Mouse (Mus musculus): ENCODE measurements at regions not wholly inside any gene's neighbourhood (a gene's known extent, or its start where the extent isn't known, plus 50 kb on each side); places are given as distances from the start of the nearest gene placed in this dataset.

DNA sequence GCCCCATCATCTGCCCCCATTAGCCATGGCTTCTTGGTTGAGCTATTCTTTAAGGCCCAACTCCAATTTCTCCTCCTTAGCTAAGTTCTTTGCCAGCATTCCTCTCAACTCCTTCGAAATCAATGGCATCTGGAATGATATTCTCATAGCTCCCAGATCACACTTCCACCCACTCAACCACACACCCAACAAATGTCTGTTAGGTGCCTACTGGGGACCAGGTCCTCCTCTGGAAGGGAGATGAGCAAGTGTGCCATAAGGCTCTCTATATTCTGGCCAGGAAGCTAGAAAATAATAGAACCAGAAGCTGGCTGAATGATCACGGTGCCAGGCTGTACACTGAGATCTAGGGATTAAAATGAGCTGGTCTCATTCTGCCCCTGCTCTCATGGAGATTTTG is 161.6 kb downstream of the Hibadh start:
- no peak for DNase-seq (ENCODE audit: extremely low spot score, low spot score)

DNA sequence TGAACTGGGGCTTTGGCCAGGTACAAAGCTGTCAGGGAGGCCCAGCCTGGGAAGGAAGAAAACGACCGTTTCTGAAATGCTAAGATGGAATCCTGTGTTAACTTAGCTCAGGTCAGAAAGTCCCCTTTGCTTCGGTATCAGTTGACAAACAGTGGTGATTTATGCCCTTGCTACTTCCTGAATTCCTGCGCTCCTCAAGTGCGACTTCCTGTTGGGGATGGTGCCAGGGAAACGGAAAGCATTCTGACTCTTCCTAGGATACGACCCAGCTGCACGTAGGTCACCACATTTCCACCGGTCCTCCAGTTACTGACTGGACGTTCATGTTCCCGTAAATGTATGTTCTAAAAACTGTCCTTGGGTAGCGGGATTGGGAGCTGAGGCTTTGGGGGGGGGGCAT is 161.0 kb downstream of the Hibadh start:
- DNase-seq (ENCODE audit: extremely low spot score, low spot score): no peak

GRCm38 (mm10) chr6:52481975-52482374 is 158.2 kb downstream of the Hibadh start:
- no peak for DNase-seq (ENCODE audit: extremely low spot score, low spot score)

- no peak for DNase-seq (ENCODE audit: extremely low spot score, low spot score)
Measured at GRCm38 (mm10) chr6:52486146-52486545, 154.0 kb downstream of the Hibadh start.

GRCm38 (mm10) chr6:52486655-52487054 is 153.5 kb downstream of the Hibadh start:
- DNase-seq (ENCODE audit: extremely low spot score, low spot score): no peak

DNA sequence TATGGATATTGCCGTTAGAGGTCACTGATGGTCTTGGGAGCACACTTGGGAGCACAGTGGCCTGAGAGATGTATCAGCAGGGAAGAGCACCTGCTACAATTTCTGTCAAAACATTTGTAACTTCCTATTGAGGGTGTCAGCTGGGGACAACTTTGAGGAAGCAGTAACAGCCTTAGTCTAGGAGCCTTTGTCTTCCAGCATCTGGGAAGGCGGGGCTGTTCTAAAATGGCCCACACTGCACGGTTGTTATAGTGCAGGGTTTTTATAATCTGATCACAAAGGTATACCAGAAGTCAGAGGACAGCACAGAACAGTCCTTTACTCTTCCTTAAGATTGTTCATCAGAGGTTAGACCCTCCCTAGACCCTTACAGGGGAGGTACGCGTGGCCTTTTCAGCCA is 152.3 kb downstream of the Hibadh start:
- DNase-seq (ENCODE audit: extremely low spot score, low spot score): no peak

- DNase-seq (ENCODE audit: extremely low spot score, low spot score): no peak
Measured at GRCm38 (mm10) chr6:52490264-52490775, 149.9 kb downstream of the Hibadh start.

DNA sequence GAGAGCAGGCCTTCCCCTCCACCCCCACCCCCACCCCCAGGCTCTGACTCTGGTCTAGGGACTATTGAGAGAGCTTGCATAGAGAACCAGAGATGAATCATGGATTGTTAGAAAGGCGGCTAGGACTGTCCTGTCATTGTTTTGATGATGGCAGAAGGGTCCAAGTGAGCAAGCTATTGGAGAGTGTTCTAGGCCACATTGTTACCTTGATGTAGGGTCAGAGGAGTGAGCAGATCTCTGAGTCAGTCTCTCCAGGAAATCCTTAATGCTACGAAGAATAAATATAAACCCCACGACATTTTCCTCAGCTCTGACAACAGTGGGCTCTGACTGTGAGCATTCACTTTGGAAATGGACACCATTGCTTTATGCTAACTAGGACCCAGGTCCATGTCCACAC is 144.9 kb downstream of the Hibadh start:
- no peak for DNase-seq (ENCODE audit: extremely low spot score, low spot score)

GRCm38 (mm10) chr6:52495855-52496254 is 144.3 kb downstream of the Hibadh start:
- DNase-seq (ENCODE audit: extremely low spot score, low spot score): no peak

All from neural tube, embryonic 10.5 days (tissue).